Mouse (Mus musculus) liver, embryonic 12.5 days (tissue): ENCODE measurements around the gene Wdr43. TPM values are rescaled to one million over a fixed set of nuclear protein-coding genes. Genes with fewer than 3 reads are reported as not detected.
"Not testable (repeated sequence)": the region's sequence is repeated elsewhere in the genome, so short reads cannot be mapped to it uniquely, and the experiment has no call there.

ENCODE experiments used
- ATAC-seq: fragments of 200-750 bp; cut with Nextera tagmentation; 2 replicates; pipeline ENCODE4 v1.8.0; 2017; ENCODE audit warnings: moderate number of reproducible peaks, mild to moderate bottlenecking, moderate library complexity
- H3K27ac ChIP-seq: fragments of 300-500 bp; sonication (generic); 2 replicates; pipeline ENCODE4 v1.5.1; 2016; ENCODE audit warnings: mild to moderate bottlenecking
- H3K27me3 ChIP-seq: fragments of 300-500 bp; sonication (generic); replicated peaks from 2 replicates; pipeline ENCODE4 v1.6.1; 2016; ENCODE audit warnings: mild to moderate bottlenecking, moderate library complexity
- H3K36me3 ChIP-seq: fragments of 300-500 bp; sonication (generic); 2 replicates; pipeline ENCODE4 v1.6.1; 2016; ENCODE audit warnings: mild to moderate bottlenecking, moderate library complexity
- H3K4me1 ChIP-seq: fragments of 300-500 bp; sonication (generic); 2 replicates; pipeline ENCODE4 v1.6.1; 2016
- H3K4me2 ChIP-seq: fragments of 300-500 bp; sonication (generic); 2 replicates; pipeline ENCODE4 v1.6.1; 2016; ENCODE audit warnings: mild to moderate bottlenecking, moderate library complexity
- H3K4me3 ChIP-seq: fragments of 300-500 bp; sonication (generic); 2 replicates; pipeline ENCODE4 v1.5.1; 2016; ENCODE audit warnings: mild to moderate bottlenecking, moderate library complexity
- H3K9ac ChIP-seq: fragments of 300-500 bp; sonication (generic); 2 replicates; pipeline ENCODE4 v1.6.1; 2016; ENCODE audit warnings: mild to moderate bottlenecking, moderate library complexity
- H3K9me3 ChIP-seq: fragments of 300-500 bp; sonication (generic); replicated peaks from 2 replicates; pipeline ENCODE4 v1.6.1; 2016; ENCODE audit warnings: mild to moderate bottlenecking, moderate library complexity
- WGBS: fragments of 180-500 bp; shearing (Covaris S2); methylation state at CpG from one replicate; pipeline ENCODE4 v1.1.7; 2016; ENCODE audit not compliant: insufficient replicate concordance; 5-methylcytosine and 5-hydroxymethylcytosine counted together
- polyA plus RNA-seq: library from polyadenylated mRNA; unstranded; fragments of >200 nt; fragmentation: Nextera tagmentation; extraction: Ambion mirVana; gene quantifications from 2 replicates; pipeline ENCODE4 v1.2.1, GENCODE M21; 2016

Gene Wdr43
- polyA plus RNA-seq, 1 experiment from 2014 or later: 88.7 TPM

- H3K9ac ChIP-seq, H3K27ac ChIP-seq, H3K9me3 ChIP-seq, H3K4me3 ChIP-seq, H3K4me2 ChIP-seq, ATAC-seq, H3K27me3 ChIP-seq, H3K4me1 ChIP-seq: not testable (repeated sequence)
- 68% methylated on average over 5 of the region's 5 CpGs for WGBS
- H3K36me3 ChIP-seq: peaks cover 95% of the 10 kb centered on the region
Observed at GRCm38 (mm10) chr17:71639056-71639455, 23.4 kb downstream of the Wdr43 start.

- Histone ChIP-seq H3K27me3 (no peaks in the 10 kb centered on the region), H3K4me3 (no peak overlapping the region), H3K36me3 (peaks cover 93% of the 10 kb centered on the region), H3K4me2 (no peak overlapping the region), H3K4me1 (no peaks in the 10 kb centered on the region), H3K9ac (no peak overlapping the region), H3K27ac (no peak overlapping the region), H3K9me3 (no peaks in the 10 kb centered on the region)
- no peak for ATAC-seq
- 76% methylated on average over 9 of the region's 9 CpGs for WGBS
Observed at GRCm38 (mm10) chr17:71640421-71641085, 24.9 kb downstream of the Wdr43 start.

GRCm38 (mm10) chr17:71642190-71642589 lies 26.5 kb downstream of the Wdr43 start:
- no peak for ATAC-seq
- H3K9ac ChIP-seq: no peak overlapping the region
- WGBS: 71% methylated on average over 3 of the region's 3 CpGs
- no peak overlapping the region for H3K27ac ChIP-seq
- no peaks in the 10 kb centered on the region for H3K4me1 ChIP-seq
- no peaks in the 10 kb centered on the region for H3K27me3 ChIP-seq
- H3K4me3 ChIP-seq: no peak overlapping the region
- H3K36me3 ChIP-seq: peaks cover 92% of the 10 kb centered on the region
- no peak overlapping the region for H3K4me2 ChIP-seq
- no peaks in the 10 kb centered on the region for H3K9me3 ChIP-seq

- Histone ChIP-seq H3K9me3 (no peaks in the 10 kb centered on the region), H3K27me3 (no peaks in the 10 kb centered on the region), H3K4me1 (no peaks in the 10 kb centered on the region), H3K4me2 (no peak overlapping the region), H3K4me3 (no peak overlapping the region), H3K9ac (no peak overlapping the region), H3K36me3 (peaks cover 89% of the 10 kb centered on the region), H3K27ac (no peak overlapping the region)
- 90% methylated on average over 9 of the region's 9 CpGs for WGBS
- no peak for ATAC-seq
Observed at GRCm38 (mm10) chr17:71650011-71650410, 34.3 kb downstream of the Wdr43 start.

- Histone ChIP-seq H3K27me3 (no peaks in the 10 kb centered on the region), H3K4me1 (no peaks in the 10 kb centered on the region), H3K9ac (no peak overlapping the region), H3K9me3 (no peaks in the 10 kb centered on the region), H3K27ac (no peak overlapping the region), H3K36me3 (peaks cover 89% of the 10 kb centered on the region), H3K4me3 (no peak overlapping the region), H3K4me2 (no peak overlapping the region)
- 89% methylated on average over 2 of the region's 2 CpGs for WGBS
- ATAC-seq: no peak
Observed at GRCm38 (mm10) chr17:71652495-71652894, 36.8 kb downstream of the Wdr43 start.

GRCm38 (mm10) chr17:71652934-71653333 lies 37.2 kb downstream of the Wdr43 start:
- no peak overlapping the region for H3K9ac ChIP-seq
- H3K36me3 ChIP-seq: peaks cover 89% of the 10 kb centered on the region
- WGBS: 85% methylated on average over 5 of the region's 5 CpGs
- no peak overlapping the region for H3K4me3 ChIP-seq
- H3K9me3 ChIP-seq: no peaks in the 10 kb centered on the region
- H3K27ac ChIP-seq: no peak overlapping the region
- no peaks in the 10 kb centered on the region for H3K27me3 ChIP-seq
- no peak overlapping the region for H3K4me2 ChIP-seq
- H3K4me1 ChIP-seq: no peaks in the 10 kb centered on the region
- no peak for ATAC-seq

- H3K9me3 ChIP-seq: no peaks in the 10 kb centered on the region
- no peak overlapping the region for H3K4me3 ChIP-seq
- H3K27ac ChIP-seq: no peak overlapping the region
- peaks cover 9% of the 10 kb centered on the region for H3K4me1 ChIP-seq
- H3K4me2 ChIP-seq: no peak overlapping the region
- no peak for ATAC-seq
- H3K9ac ChIP-seq: no peak overlapping the region
- peaks cover 64% of the 10 kb centered on the region for H3K36me3 ChIP-seq
- no peaks in the 10 kb centered on the region for H3K27me3 ChIP-seq
- 82% methylated on average over 4 of the region's 4 CpGs for WGBS
Observed at GRCm38 (mm10) chr17:71657521-71657920, 41.8 kb downstream of the Wdr43 start.

- Histone ChIP-seq H3K4me1 (peaks cover 15% of the 10 kb centered on the region), H3K9me3 (no peaks in the 10 kb centered on the region), H3K27me3 (no peaks in the 10 kb centered on the region), H3K9ac (no peak overlapping the region), H3K27ac (no peak overlapping the region), H3K4me3 (no peak overlapping the region), H3K4me2 (no peak overlapping the region), H3K36me3 (peaks cover 53% of the 10 kb centered on the region)
- ATAC-seq: no peak
- 79% methylated on average over 10 of the region's 10 CpGs for WGBS
Observed at GRCm38 (mm10) chr17:71658666-71659065, 43.0 kb downstream of the Wdr43 start.

- Histone ChIP-seq H3K4me1 (peaks cover 15% of the 10 kb centered on the region), H3K27me3 (no peaks in the 10 kb centered on the region; the same call in 1 of the 2 replicates), H3K27ac (no peak overlapping the region), H3K9me3 (no peaks in the 10 kb centered on the region), H3K9ac (no peak overlapping the region), H3K4me3 (no peak overlapping the region), H3K36me3 (peaks cover 42% of the 10 kb centered on the region), H3K4me2 (no peak overlapping the region)
- WGBS: 24% methylated on average over 1 of the region's 1 CpGs
- ATAC-seq: no peak
Observed at GRCm38 (mm10) chr17:71660390-71660789, 44.7 kb downstream of the Wdr43 start.

GRCm38 (mm10) chr17:71662751-71663250 lies 47.1 kb downstream of the Wdr43 start:
- Histone ChIP-seq H3K4me2 (peak overlapping the region; percentile 73), H3K9me3 (no peaks in the 10 kb centered on the region), H3K27ac (no peak overlapping the region), H3K27me3 (no peaks in the 10 kb centered on the region; the same call in 1 of the 2 replicates), H3K4me1 (peaks cover 15% of the 10 kb centered on the region), H3K36me3 (peaks cover 18% of the 10 kb centered on the region), H3K4me3 (peak overlapping the region; percentile 40), H3K9ac (peak overlapping the region; percentile 44; the same call in 1 of the 2 replicates)
- ATAC-seq: peak; percentile 33; the same call in 1 of the 2 replicates
- WGBS: 13% methylated on average over 21 of the region's 21 CpGs

- ATAC-seq: no peak
- 49% methylated on average over 6 of the region's 6 CpGs for WGBS
- Histone ChIP-seq H3K4me2 (no peak overlapping the region), H3K27me3 (no peaks in the 10 kb centered on the region; the same call in 1 of the 2 replicates), H3K4me3 (no peak overlapping the region), H3K36me3 (peaks cover 13% of the 10 kb centered on the region), H3K9ac (no peak overlapping the region), H3K27ac (no peak overlapping the region), H3K9me3 (no peaks in the 10 kb centered on the region), H3K4me1 (peaks cover 15% of the 10 kb centered on the region)
Observed at GRCm38 (mm10) chr17:71663491-71663890, 47.8 kb downstream of the Wdr43 start.

GRCm38 (mm10) chr17:71664172-71664571 lies 48.5 kb downstream of the Wdr43 start:
- no peaks in the 10 kb centered on the region for H3K9me3 ChIP-seq
- peaks cover 15% of the 10 kb centered on the region for H3K4me1 ChIP-seq
- 38% methylated on average over 1 of the region's 1 CpGs for WGBS
- ATAC-seq: no peak
- H3K27me3 ChIP-seq: no peaks in the 10 kb centered on the region; the same call in 1 of the 2 replicates
- H3K9ac ChIP-seq: no peak overlapping the region
- no peak overlapping the region for H3K27ac ChIP-seq
- H3K4me3 ChIP-seq: no peak overlapping the region
- peaks cover 7% of the 10 kb centered on the region; the same call in 1 of the 2 replicates for H3K36me3 ChIP-seq
- no peak overlapping the region for H3K4me2 ChIP-seq
